Mouse (Mus musculus): ENCODE measurements around the gene Fibp. TPM values are rescaled to one million over a fixed set of nuclear protein-coding genes. Genes with fewer than 3 reads are reported as not detected.

Fibp gene
- total and polyA plus RNA-seq, 3 experiments: 47.1 to 88.3 (median 52.9) TPM

- Histone ChIP-seq H3K79me2 (replicated peaks; ENCODE audit: control insufficient read depth, insufficient read depth, low read length) (no peaks in the 10 kb centered on the region), H3K4me1 (ENCODE audit: control insufficient read depth, insufficient read depth, low read length) (peaks cover 6% of the 10 kb centered on the region), H3K36me3 (ENCODE audit: control insufficient read depth, insufficient read depth, low read length) (no peaks in the 10 kb centered on the region), H3K27ac (peak within 1 kb of the TSS; percentile 74), H3K27me3 (ENCODE audit: control insufficient read depth, insufficient read depth, low read length) (no peaks in the 10 kb centered on the region), H3K4me3 (peak within 1 kb of the TSS; percentile 80), H3K9ac (ENCODE audit: low read depth, low read length) (peak within 1 kb of the TSS; percentile 63)
- intact Hi-C loops (cut with DNase I): loop anchor here (2.0 kb wide), 1 partner anchor 20 kb away; the partner anchor contains the start of gene Cfl1
- WGBS: 1% methylated on average over 46 of the region's 47 CpGs
- DNase-seq: peak; percentile 95 to 98
- TF ChIP-seq POLR2A (IDR thresholded peaks at IDR 0.05; ENCODE audit: insufficient read depth, low read depth, low read length): peak; percentile 74
- TF ChIP-seq EP300 (IDR thresholded peaks at IDR 0.05; ENCODE audit: insufficient read depth, low read depth, low read length): 0 out of 2 replicates have a peak, but pooled peaks have one; percentile 14
- TF ChIP-seq CTCF (IDR thresholded peaks at IDR 0.05): peak; percentile 53
Measured at GRCm38 (mm10) chr19:5510031-5511026, 49.9 kb downstream of the Fibp start, which contains the start of gene Snx32. Gene Snx32 (minus strand): TSS chr19:5510538.

DNA sequence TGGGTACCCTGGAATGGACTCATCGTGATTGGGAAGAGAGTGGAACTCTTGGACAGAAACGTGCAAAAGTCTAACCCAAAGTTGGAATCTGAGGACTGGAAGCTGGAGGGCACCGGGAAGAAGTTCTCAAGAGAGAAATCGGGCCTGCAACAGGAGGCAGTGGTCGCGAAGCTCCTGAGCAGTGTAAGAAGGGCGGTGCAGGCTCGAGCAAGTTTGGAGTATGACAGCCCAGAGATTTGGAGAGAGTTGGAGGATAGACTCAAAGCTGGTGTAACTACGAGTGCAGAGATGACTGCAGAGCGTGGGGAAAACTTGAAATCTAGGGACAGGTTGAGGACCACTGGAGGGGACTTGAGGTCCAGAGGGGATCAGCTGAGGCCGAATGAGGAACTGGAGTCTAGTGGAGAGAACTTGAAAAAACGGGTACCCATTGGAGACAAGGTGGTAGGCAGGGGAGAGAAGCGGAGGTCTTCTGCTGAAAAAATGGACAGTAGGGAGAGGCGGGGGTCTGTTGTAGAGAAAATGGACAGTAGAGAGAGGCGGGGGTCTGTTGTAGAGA, 50.7 kb downstream of the Fibp start:
- H3K36me3 ChIP-seq (ENCODE audit: control insufficient read depth, insufficient read depth, low read length): no peaks in the 10 kb centered on the region
- no peak for DNase-seq
- peak overlapping the region; percentile 74 for H3K27ac ChIP-seq
- H3K79me2 ChIP-seq (replicated peaks; ENCODE audit: control insufficient read depth, insufficient read depth, low read length): no peaks in the 10 kb centered on the region
- H3K4me3 ChIP-seq: peak overlapping the region; percentile 80
- 35% methylated on average over 14 of the region's 15 CpGs for WGBS
- H3K9ac ChIP-seq (ENCODE audit: low read depth, low read length): peak overlapping the region; percentile 63
- peaks cover 6% of the 10 kb centered on the region for H3K4me1 ChIP-seq (ENCODE audit: control insufficient read depth, insufficient read depth, low read length)
- no peaks in the 10 kb centered on the region for H3K27me3 ChIP-seq (ENCODE audit: control insufficient read depth, insufficient read depth, low read length)
- intact Hi-C loops (cut with DNase I): loop anchor here (2.0 kb wide), 1 partner anchor 20 kb away; the partner anchor contains the start of gene Cfl1
- TF ChIP-seq CTCF (IDR thresholded peaks at IDR 0.05) (no peak), EP300 (IDR thresholded peaks at IDR 0.05; ENCODE audit: insufficient read depth, low read depth, low read length) (no peak), POLR2A (IDR thresholded peaks at IDR 0.05; ENCODE audit: insufficient read depth, low read depth, low read length) (no peak)

DNA sequence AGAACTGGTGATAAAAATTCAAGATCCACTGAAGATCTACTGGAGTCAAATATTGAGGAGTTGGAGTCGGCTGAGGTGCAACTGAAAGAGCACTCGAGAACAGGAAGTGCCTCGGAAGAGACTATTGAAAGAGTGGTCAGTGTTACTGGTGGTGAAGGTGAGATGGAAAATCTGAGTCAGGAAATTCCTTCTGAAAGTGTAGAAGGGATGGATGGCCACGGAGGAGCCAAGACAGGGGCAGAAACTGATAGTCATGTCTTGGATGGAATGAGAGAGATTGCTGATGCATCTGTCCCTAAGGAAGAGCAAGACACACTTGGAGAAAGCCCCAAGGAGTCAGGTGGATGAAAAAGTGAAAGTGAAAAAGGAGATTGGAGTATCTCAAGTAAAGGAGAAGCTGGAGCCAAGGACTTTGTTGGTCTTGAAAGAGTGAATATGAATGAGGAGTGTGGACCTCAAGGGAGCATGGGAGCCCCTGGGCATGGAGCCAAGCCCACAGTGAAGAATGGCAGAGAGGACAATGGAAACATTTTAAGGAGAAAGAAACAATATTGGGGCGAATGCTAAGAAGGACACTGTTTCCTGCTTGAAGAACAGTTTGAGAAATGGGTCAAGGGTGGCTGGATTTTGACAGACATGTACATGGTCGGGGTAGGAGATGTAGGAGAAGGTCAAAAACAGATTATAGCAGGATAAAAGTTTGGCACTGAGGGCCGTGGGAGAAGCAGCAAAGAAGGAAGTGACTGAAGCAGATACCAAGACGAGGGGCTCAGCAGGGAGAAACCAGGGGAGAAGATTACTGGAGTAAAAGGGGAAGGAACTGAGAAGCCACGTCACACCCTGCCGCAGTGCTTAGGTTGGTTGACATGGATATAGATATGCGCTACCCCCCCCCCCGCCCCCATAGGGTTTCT, 51.9 kb downstream of the Fibp start:
- 38% methylated on average over 12 of the region's 12 CpGs for WGBS

GRCm38 (mm10) chr19:5513005-5513349, 52.6 kb downstream of the Fibp start:
- peaks cover 6% of the 10 kb centered on the region for H3K4me1 ChIP-seq (ENCODE audit: control insufficient read depth, insufficient read depth, low read length)
- intact Hi-C loops (cut with DNase I): no loop called here
- 76% methylated on average over 3 of the region's 3 CpGs for WGBS
- H3K79me2 ChIP-seq (replicated peaks; ENCODE audit: control insufficient read depth, insufficient read depth, low read length): no peaks in the 10 kb centered on the region
- DNase-seq: no peak
- no peak for TF ChIP-seq CTCF (IDR thresholded peaks at IDR 0.05)
- no peak for TF ChIP-seq EP300 (IDR thresholded peaks at IDR 0.05; ENCODE audit: insufficient read depth, low read depth, low read length)
- no peak for TF ChIP-seq POLR2A (IDR thresholded peaks at IDR 0.05; ENCODE audit: insufficient read depth, low read depth, low read length)
- H3K4me3 ChIP-seq: no peak overlapping the region
- no peak overlapping the region for H3K9ac ChIP-seq (ENCODE audit: low read depth, low read length)
- H3K36me3 ChIP-seq (ENCODE audit: control insufficient read depth, insufficient read depth, low read length): no peaks in the 10 kb centered on the region
- no peaks in the 10 kb centered on the region for H3K27me3 ChIP-seq (ENCODE audit: control insufficient read depth, insufficient read depth, low read length)
- H3K27ac ChIP-seq: no peak overlapping the region

More for the DNA sequence above, 51.9 kb downstream of the Fibp start:
- TF ChIP-seq CTCF (IDR thresholded peaks at IDR 0.05): no peak
- no peak for TF ChIP-seq EP300 (IDR thresholded peaks at IDR 0.05; ENCODE audit: insufficient read depth, low read depth, low read length)
- H3K36me3 ChIP-seq (ENCODE audit: control insufficient read depth, insufficient read depth, low read length): no peaks in the 10 kb centered on the region
- intact Hi-C loops (cut with DNase I): no loop called here
- H3K27ac ChIP-seq: no peak overlapping the region
- H3K79me2 ChIP-seq (replicated peaks; ENCODE audit: control insufficient read depth, insufficient read depth, low read length): no peaks in the 10 kb centered on the region
- H3K9ac ChIP-seq (ENCODE audit: low read depth, low read length): no peak overlapping the region
- no peaks in the 10 kb centered on the region for H3K27me3 ChIP-seq (ENCODE audit: control insufficient read depth, insufficient read depth, low read length)
- H3K4me3 ChIP-seq: no peak overlapping the region
- H3K4me1 ChIP-seq (ENCODE audit: control insufficient read depth, insufficient read depth, low read length): peaks cover 6% of the 10 kb centered on the region
- peak in 1 of 2 experiments; percentile 24 for DNase-seq

Other genes with a start within 250 kb of the Fibp start
- 10 to 100 TPM; 20.8 to 21.6 TPM for gene Pacs1, start 187.5 kb upstream of the Fibp start, total RNA-seq (2021)
- gene Pacs1, start 187.5 kb upstream of the Fibp start, polyA plus RNA-seq (2012; rRNA removed): 25.7 and 28.5 TPM in 2 replicates
- gene Sf3b2, start 165.2 kb upstream of the Fibp start, total RNA-seq (2021): 100 to 1,000 TPM; 103 to 121 TPM
- 83.1 and 94.5 TPM in 2 replicates for gene Sf3b2, start 165.2 kb upstream of the Fibp start, polyA plus RNA-seq (2012; rRNA removed)
- gene Gal3st3, start 162.3 kb upstream of the Fibp start, total RNA-seq (2021): 10 to 100 TPM; 27.2 to 29.9 TPM
- 35.5 and 36.1 TPM in 2 replicates for gene Gal3st3, start 162.3 kb upstream of the Fibp start, polyA plus RNA-seq (2012; rRNA removed)
- not detected for gene Catsper1, start 124.9 kb upstream of the Fibp start, total RNA-seq (2021)
- 0.16 TPM in 1 of 2 replicates, not detected in the other for gene Catsper1, start 124.9 kb upstream of the Fibp start, polyA plus RNA-seq (2012; rRNA removed)
- gene Cst6, start 111.0 kb upstream of the Fibp start, total RNA-seq (2021): 10 to 100 TPM; 10.9 to 16.8 TPM
- 5.7 and 10.4 TPM in 2 replicates for gene Cst6, start 111.0 kb upstream of the Fibp start, polyA plus RNA-seq (2012; rRNA removed)
- gene Eif1ad, start 93.9 kb upstream of the Fibp start, total RNA-seq (2021): 10 to 100 TPM; 16.3 to 19.5 TPM
- gene Eif1ad, start 93.9 kb upstream of the Fibp start, polyA plus RNA-seq (2012; rRNA removed): 18.5 and 28.1 TPM in 2 replicates
- 100 to 1,000 TPM; 113 to 133 TPM for gene Banf1, start 93.4 kb upstream of the Fibp start, total RNA-seq (2021)
- gene Banf1, start 93.4 kb upstream of the Fibp start, polyA plus RNA-seq (2012; rRNA removed): 148 and 173 TPM in 2 replicates
- 10 to 100 TPM; 47.3 to 51.8 TPM for gene Sart1, start 71.9 kb upstream of the Fibp start, total RNA-seq (2021)
- 10.6 and 22.1 TPM in 2 replicates for gene Sart1, start 71.9 kb upstream of the Fibp start, polyA plus RNA-seq (2012; rRNA removed)
- gene Tsga10ip, start 58.1 kb upstream of the Fibp start, total RNA-seq (2021): under 1 TPM; 0.39 to 0.52 TPM
- gene Tsga10ip, start 58.1 kb upstream of the Fibp start, polyA plus RNA-seq (2012; rRNA removed): 0.08 TPM in 1 of 2 replicates, not detected in the other
- gene Drap1, start 35.6 kb upstream of the Fibp start, total RNA-seq (2021): 100 to 1,000 TPM; 278 to 344 TPM
- gene Drap1, start 35.6 kb upstream of the Fibp start, polyA plus RNA-seq (2012; rRNA removed): 175 and 189 TPM in 2 replicates
- 10 to 100 TPM; 32.9 TPM for gene AI837181, start 35.5 kb upstream of the Fibp start, total RNA-seq (2021)
- 55.4 and 59.5 TPM in 2 replicates for gene AI837181, start 35.5 kb upstream of the Fibp start, polyA plus RNA-seq (2012; rRNA removed)
- not detected for gene Fosl1, start 13.1 kb upstream of the Fibp start, total RNA-seq (2021)
- gene Fosl1, start 13.1 kb upstream of the Fibp start, polyA plus RNA-seq (2012; rRNA removed): 0.12 TPM in 1 of 2 replicates, not detected in the other
- gene Ccdc85b, start 2.7 kb upstream of the Fibp start, total RNA-seq (2021): 1 to 10 TPM; 6.3 to 9.7 TPM
- 5.9 and 6.1 TPM in 2 replicates for gene Ccdc85b, start 2.7 kb upstream of the Fibp start, polyA plus RNA-seq (2012; rRNA removed)
- under 1 TPM; 0.32 to 0.42 TPM for gene Ctsw, start 7.9 kb downstream of the Fibp start, total RNA-seq (2021)
- gene Ctsw, start 7.9 kb downstream of the Fibp start, polyA plus RNA-seq (2012; rRNA removed): 0.67 and 2.0 TPM in 2 replicates
- 10 to 100 TPM in 1 of 2 experiments, 1 to 10 TPM in 1; 8.2 to 10.3 TPM for gene Efemp2, start 13.3 kb downstream of the Fibp start, total RNA-seq (2021)
- gene Efemp2, start 13.3 kb downstream of the Fibp start, polyA plus RNA-seq (2012; rRNA removed): 33.6 and 36.3 TPM in 2 replicates
- 10 to 100 TPM; 18.6 to 21.6 TPM for gene Mus81, start 27.8 kb downstream of the Fibp start, total RNA-seq (2021)
- 36.4 and 38.6 TPM in 2 replicates for gene Mus81, start 27.8 kb downstream of the Fibp start, polyA plus RNA-seq (2012; rRNA removed)
- 100 to 1,000 TPM; 169 to 194 TPM for gene Cfl1, start 29.8 kb downstream of the Fibp start, total RNA-seq (2021)
- gene Cfl1, start 29.8 kb downstream of the Fibp start, polyA plus RNA-seq (2012; rRNA removed): 160 and 206 TPM in 2 replicates
- under 1 TPM; 0.82 to 0.89 TPM for gene 1700020D05Rik, start 43.2 kb downstream of the Fibp start, total RNA-seq (2021)
- gene 1700020D05Rik, start 43.2 kb downstream of the Fibp start, polyA plus RNA-seq (2012; rRNA removed): 0.70 and 0.85 TPM in 2 replicates
- 1 to 10 TPM; 3.9 to 5.2 TPM for gene Snx32, start 49.9 kb downstream of the Fibp start, total RNA-seq (2021)
- gene Snx32, start 49.9 kb downstream of the Fibp start, polyA plus RNA-seq (2012; rRNA removed): 11.4 and 13.0 TPM in 2 replicates
- not detected for gene Ovol1, start 100.0 kb downstream of the Fibp start, total RNA-seq (2021)
- 0.04 TPM in 1 of 2 replicates, not detected in the other for gene Ovol1, start 100.0 kb downstream of the Fibp start, polyA plus RNA-seq (2012; rRNA removed)
- gene Ap5b1, start 107.4 kb downstream of the Fibp start, total RNA-seq (2021): 1 to 10 TPM; 3.0 to 3.3 TPM
- gene Ap5b1, start 107.4 kb downstream of the Fibp start, polyA plus RNA-seq (2012; rRNA removed): 3.0 and 3.1 TPM in 2 replicates
- gene Rnaseh2c, start 141.3 kb downstream of the Fibp start, total RNA-seq (2021): 10 to 100 TPM; 50.2 to 58.6 TPM
- gene Rnaseh2c, start 141.3 kb downstream of the Fibp start, polyA plus RNA-seq (2012; rRNA removed): 18.7 and 37.1 TPM in 2 replicates
- 10 to 100 TPM; 27.0 to 27.5 TPM for gene Kat5, start 149.6 kb downstream of the Fibp start, total RNA-seq (2021)
- 36.1 and 56.9 TPM in 2 replicates for gene Kat5, start 149.6 kb downstream of the Fibp start, polyA plus RNA-seq (2012; rRNA removed)
- 10 to 100 TPM; 26.8 to 32.5 TPM for gene Rela, start 176.9 kb downstream of the Fibp start, total RNA-seq (2021)
- gene Rela, start 176.9 kb downstream of the Fibp start, polyA plus RNA-seq (2012; rRNA removed): 39.8 and 57.2 TPM in 2 replicates
- gene Sipa1, start 203.1 kb downstream of the Fibp start, total RNA-seq (2021): 10 to 100 TPM; 19.9 to 23.5 TPM
- 37.7 and 39.9 TPM in 2 replicates for gene Sipa1, start 203.1 kb downstream of the Fibp start, polyA plus RNA-seq (2012; rRNA removed)
- 10 to 100 TPM; 20.8 to 23.2 TPM for gene Map3k11, start 228.1 kb downstream of the Fibp start, total RNA-seq (2021)
- 31.5 and 31.9 TPM in 2 replicates for gene Map3k11, start 228.1 kb downstream of the Fibp start, polyA plus RNA-seq (2012; rRNA removed)
- gene Pcnx3, start 228.3 kb downstream of the Fibp start, total RNA-seq (2021): 10 to 100 TPM; 17.5 to 18.6 TPM
- gene Pcnx3, start 228.3 kb downstream of the Fibp start, polyA plus RNA-seq (2012; rRNA removed): 33.6 and 40.1 TPM in 2 replicates
- gene Kcnk7, start 243.8 kb downstream of the Fibp start, total RNA-seq (2021): not detected
- gene Kcnk7, start 243.8 kb downstream of the Fibp start, polyA plus RNA-seq (2012; rRNA removed): not detected in 2 replicates

Data from heart, adult 2 months (tissue).